Mouse (Mus musculus) stomach, embryonic 14.5 days (tissue): ENCODE measurements around the gene Ext2. TPM values are rescaled to one million over a fixed set of nuclear protein-coding genes. Genes with fewer than 3 reads are reported as not detected.

ENCODE experiments used
- ATAC-seq: fragments of 200-750 bp; cut with Nextera tagmentation; 2 replicates; pipeline ENCODE4 v1.8.0; 2017; ENCODE audit warnings: low read depth, moderate TSS enrichment; ENCODE audit not compliant: insufficient number of reproducible peaks, insufficient read depth, low FRiP score
- H3K27ac ChIP-seq: fragments of 300-500 bp; sonication (generic); 2 replicates; pipeline ENCODE4 v1.5.1; 2014; ENCODE audit warnings: mild to moderate bottlenecking, low read length, moderate library complexity, mixed read lengths
- H3K27me3 ChIP-seq: fragments of 300-500 bp; sonication (generic); 2 replicates; pipeline ENCODE4 v1.6.1; 2014; ENCODE audit warnings: low read length, control low read depth, mixed read lengths; ENCODE audit not compliant: control insufficient read depth, insufficient read depth
- H3K36me3 ChIP-seq: fragments of 300-500 bp; sonication (generic); 2 replicates; pipeline ENCODE4 v1.6.1; 2014; ENCODE audit warnings: mild to moderate bottlenecking, control low read depth, low read length, moderate library complexity, mixed read lengths; ENCODE audit not compliant: control insufficient read depth, insufficient read depth
- H3K4me1 ChIP-seq: fragments of 300-500 bp; sonication (generic); 2 replicates; pipeline ENCODE4 v1.6.1; 2014; ENCODE audit warnings: low read length, control low read depth, mixed read lengths; ENCODE audit not compliant: control insufficient read depth, insufficient read depth
- H3K4me2 ChIP-seq: fragments of 300-500 bp; sonication (generic); replicated peaks from 2 replicates; pipeline ENCODE4 v1.6.1; 2014; ENCODE audit warnings: low read depth, low read length, control low read depth
- H3K4me3 ChIP-seq: fragments of 300-500 bp; sonication (generic); 2 replicates; pipeline ENCODE4 v1.5.1; 2014; ENCODE audit warnings: low read depth, low read length, control low read depth
- H3K9ac ChIP-seq: fragments of 300-500 bp; sonication (generic); replicated peaks from 2 replicates; pipeline ENCODE4 v1.6.1; 2014; ENCODE audit warnings: low read depth, mild to moderate bottlenecking, control low read depth, low read length, moderate library complexity, mixed read lengths
- H3K9me3 ChIP-seq: fragments of 300-500 bp; sonication (generic); 2 replicates; pipeline ENCODE4 v1.6.1; 2016; ENCODE audit warnings: low read depth, low read length, control low read depth; ENCODE audit not compliant: control insufficient read depth
- WGBS: fragments of 180-500 bp; shearing (Covaris S2); extraction: QIAGEN DNeasy Blood & Tissue Kit; methylation state at CpG from one replicate; pipeline ENCODE4 v1.1.7; 2014; 5-methylcytosine and 5-hydroxymethylcytosine counted together
- polyA plus RNA-seq: library from polyadenylated mRNA; unstranded; fragments of >200 nt; fragmentation: Nextera tagmentation; extraction: Ambion mirVana; gene quantifications from 2 replicates; pipeline ENCODE4 v1.2.1, GENCODE M21; 2014

The Ext2 gene
- polyA plus RNA-seq, 1 experiment from 2014 or later, result 113 TPM

- WGBS, result 38% methylated on average over 5 of the region's 5 CpGs
- Histone ChIP-seq H3K9me3 (no peaks in the 10 kb centered on the region), H3K36me3 (no peaks in the 10 kb centered on the region), H3K27ac (no peak overlapping the region), H3K9ac (no peak overlapping the region), H3K27me3 (no peaks in the 10 kb centered on the region), H3K4me1 (peaks cover 6% of the 10 kb centered on the region; the same call in 1 of the 2 replicates), H3K4me2 (no peak overlapping the region), H3K4me3 (no peak overlapping the region)
- ATAC-seq, result no peak
These were observed 203.0 kb downstream of the Ext2 start for GRCm38 (mm10) chr2:93619208-93619849.

- H3K36me3 ChIP-seq, result no peaks in the 10 kb centered on the region
- no peaks in the 10 kb centered on the region for H3K9me3 ChIP-seq
- no peak overlapping the region for H3K4me2 ChIP-seq
- H3K27ac ChIP-seq, result no peak overlapping the region
- H3K4me1 ChIP-seq, result peaks cover 6% of the 10 kb centered on the region; the same call in 1 of the 2 replicates
- WGBS, result 39% methylated on average over 19 of the region's 19 CpGs
- H3K9ac ChIP-seq, result no peak overlapping the region
- H3K4me3 ChIP-seq, result no peak overlapping the region
- H3K27me3 ChIP-seq, result no peaks in the 10 kb centered on the region
- ATAC-seq, result no peak
These were observed 203.7 kb downstream of the Ext2 start for GRCm38 (mm10) chr2:93618447-93619199.

- Histone ChIP-seq H3K36me3 (no peaks in the 10 kb centered on the region), H3K9me3 (no peaks in the 10 kb centered on the region), H3K4me2 (no peak overlapping the region), H3K4me3 (no peak overlapping the region), H3K9ac (no peak overlapping the region), H3K27ac (no peak overlapping the region), H3K4me1 (peaks cover 6% of the 10 kb centered on the region; the same call in 1 of the 2 replicates), H3K27me3 (no peaks in the 10 kb centered on the region)
- WGBS, result 63% methylated on average over 27 of the region's 27 CpGs
- ATAC-seq, result no peak
These were observed 206.3 kb downstream of the Ext2 start for GRCm38 (mm10) chr2:93615845-93616689.

GRCm38 (mm10) chr2:93613020-93613419, 209.3 kb downstream of the Ext2 start:
- Histone ChIP-seq H3K9me3 (no peaks in the 10 kb centered on the region), H3K4me3 (no peak overlapping the region), H3K4me2 (no peak overlapping the region), H3K27ac (no peak overlapping the region), H3K4me1 (no peaks in the 10 kb centered on the region), H3K9ac (no peak overlapping the region), H3K36me3 (no peaks in the 10 kb centered on the region), H3K27me3 (no peaks in the 10 kb centered on the region)
- 78% methylated on average over 7 of the region's 7 CpGs for WGBS
- no peak for ATAC-seq

Other genes starting within 250 kb of the Ext2 start
- 0.06 TPM in 1 of 2 replicates, not detected in the other for gene Alx4, start 180.2 kb downstream of the Ext2 start, polyA plus RNA-seq
- 9.4 and 11.3 TPM in 2 replicates for gene Accs, start 27.4 kb upstream of the Ext2 start, polyA plus RNA-seq
- gene Accsl, start 46.6 kb upstream of the Ext2 start, polyA plus RNA-seq, result 0.51 TPM in 1 of 2 replicates, not detected in the other
- gene Gm13889, start 134.6 kb upstream of the Ext2 start, polyA plus RNA-seq, result 26.1 and 26.8 TPM in 2 replicates
- not detected in 2 replicates for gene Gm27027, start 173.8 kb upstream of the Ext2 start, polyA plus RNA-seq
- 70.1 and 70.6 TPM in 2 replicates for gene Alkbh3, start 188.2 kb upstream of the Ext2 start, polyA plus RNA-seq